Mouse (Mus musculus) splenic B cell, adult 2 months (primary cell): ENCODE results near the gene Donson.

Experiments
- DNase-seq: peaks from one replicate; pipeline ENCODE4 v3.0.0-alpha.2; 2011; ENCODE audit warnings: low read depth, low spot score
- H3K27me3 ChIP-seq: 2 replicates; pipeline ENCODE4 v1.6.1; 2012; ENCODE audit warnings: mild to moderate bottlenecking, low read length, moderate library complexity, mixed read lengths; ENCODE audit not compliant: control insufficient read depth, poor library complexity, insufficient read depth, severe bottlenecking
- H3K36me3 ChIP-seq: 2 replicates; pipeline ENCODE4 v1.6.1; 2012; ENCODE audit warnings: mild to moderate bottlenecking, low read length, moderate library complexity, mixed read lengths; ENCODE audit not compliant: control insufficient read depth, poor library complexity, insufficient read depth, severe bottlenecking

Gene Donson

DNA sequence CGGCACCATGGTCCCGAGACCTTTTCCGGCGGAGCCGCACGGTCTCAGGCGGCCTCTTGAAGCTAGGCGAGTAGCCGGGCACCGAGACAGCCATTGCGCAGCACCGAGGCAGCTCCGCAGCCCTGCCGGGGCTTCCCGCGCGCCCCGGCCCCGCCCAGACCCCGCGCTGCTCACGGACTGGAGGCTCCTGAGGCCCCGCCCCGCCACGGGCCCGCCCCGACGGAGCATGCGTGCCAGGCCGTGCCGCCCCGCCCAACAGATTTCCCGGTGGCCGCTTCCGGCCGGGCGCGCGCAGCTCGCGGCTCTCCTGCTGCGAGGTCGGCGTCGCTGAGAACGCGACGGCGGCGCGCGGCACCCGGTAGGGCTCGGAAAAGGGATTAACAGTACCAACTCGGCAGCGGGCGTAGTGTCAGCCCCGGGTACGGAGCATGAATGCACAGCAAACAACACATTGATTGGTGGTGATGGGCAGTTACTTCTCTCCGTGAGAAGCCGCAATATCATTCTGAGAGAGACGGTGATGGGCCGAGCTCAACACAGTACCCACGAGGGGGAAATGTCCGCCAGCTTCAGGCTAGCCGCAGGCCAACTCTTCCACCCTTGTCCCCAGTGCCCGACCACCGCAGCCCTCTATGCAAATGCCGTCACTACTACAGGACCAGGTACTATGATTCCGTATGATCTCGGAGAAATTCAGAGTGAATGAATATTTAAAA, at the start of gene Donson:
Gene Donson, minus strand, starts transcription at position 152 of the 716 bp plus-strand sequence.
- Histone ChIP-seq H3K36me3 (peaks cover 4% of the 10 kb centered on the region; the same call in 1 of the 2 replicates), H3K27me3 (no peaks in the 10 kb centered on the region)
- DNase-seq: peak; percentile 95

DNA sequence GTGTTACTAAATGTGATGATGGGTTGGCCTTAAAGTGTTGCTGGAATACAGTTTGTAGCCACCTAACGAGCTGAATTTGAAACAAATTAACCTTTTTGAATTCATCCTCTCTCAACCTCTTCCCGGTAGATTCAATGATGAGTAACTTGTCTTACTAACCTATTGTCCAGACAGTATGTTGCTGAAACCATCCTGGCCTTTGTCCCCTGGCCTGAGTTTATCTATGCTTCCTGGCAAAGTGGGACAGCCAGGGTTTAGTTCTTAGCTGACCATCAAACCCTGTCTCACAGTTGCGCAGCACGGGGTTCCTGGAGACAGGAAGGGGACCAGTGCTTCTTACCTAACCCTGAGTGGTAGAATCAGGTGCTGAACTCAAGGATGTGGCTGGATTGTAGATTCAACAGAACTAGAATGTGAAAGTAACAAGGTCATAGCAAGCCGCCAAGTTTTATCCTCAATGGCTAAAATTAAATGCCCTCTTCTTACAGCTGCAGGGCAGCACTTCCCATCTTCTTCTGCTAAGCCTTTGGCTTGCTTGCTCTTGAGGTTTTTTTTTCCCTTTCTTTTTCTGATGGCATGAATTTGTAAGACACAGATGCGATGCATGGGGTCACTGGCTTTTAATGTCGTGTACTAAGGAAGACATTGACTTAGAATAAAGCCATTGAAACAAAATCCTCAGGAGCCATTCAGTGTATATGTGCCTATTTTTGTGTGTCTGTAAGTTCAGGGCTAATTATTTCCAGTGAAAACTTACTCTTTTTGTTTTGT, 47.7 kb upstream of the Donson start:
- DNase-seq: no peak

DNA sequence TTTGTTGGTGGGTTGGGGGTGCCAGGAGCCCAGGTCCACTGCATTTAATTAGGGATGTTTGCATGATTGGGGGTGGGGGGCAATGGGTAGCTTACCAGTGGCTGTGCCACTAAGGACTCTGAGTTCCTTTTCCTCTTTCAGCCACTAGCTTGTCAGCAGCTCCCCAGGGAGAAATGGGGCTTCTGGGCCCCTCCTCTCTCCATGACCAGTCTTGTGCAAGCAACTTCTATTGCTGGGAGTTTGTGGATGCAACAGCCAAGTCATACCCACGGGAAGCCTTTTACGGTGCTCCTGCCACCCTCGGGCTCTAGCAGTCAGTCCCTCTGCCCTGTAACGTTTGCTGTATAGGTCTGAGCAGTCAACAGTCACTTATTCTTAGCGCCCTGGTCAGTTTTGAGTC, 46.2 kb upstream of the Donson start:
- no peaks in the 10 kb centered on the region for H3K27me3 ChIP-seq
- H3K36me3 ChIP-seq: no peaks in the 10 kb centered on the region
- peak; percentile 33 for DNase-seq

More for the DNA sequence above, 47.7 kb upstream of the Donson start:
- Histone ChIP-seq H3K27me3 (no peaks in the 10 kb centered on the region), H3K36me3 (no peaks in the 10 kb centered on the region)

DNA sequence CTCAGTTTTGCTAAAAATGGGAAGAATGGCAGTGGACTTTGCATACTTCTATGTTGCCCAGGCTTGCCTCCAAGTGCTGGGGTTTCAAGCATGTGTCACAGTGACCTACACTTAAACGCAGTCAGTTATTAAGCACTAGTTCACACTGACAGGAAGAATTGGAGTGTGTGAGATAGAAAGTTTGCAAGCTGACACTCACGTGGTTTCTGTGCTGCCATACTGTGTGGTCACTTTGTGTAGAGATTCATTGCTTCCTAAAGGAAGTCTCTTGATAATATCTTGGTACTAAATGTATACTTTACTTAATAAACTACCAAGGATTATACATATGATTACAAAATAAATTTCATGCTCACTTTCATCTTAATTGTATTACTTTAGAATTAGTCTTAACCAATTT, 44.2 kb upstream of the Donson start:
- Histone ChIP-seq H3K36me3 (no peaks in the 10 kb centered on the region), H3K27me3 (no peaks in the 10 kb centered on the region)
- DNase-seq: no peak

DNA sequence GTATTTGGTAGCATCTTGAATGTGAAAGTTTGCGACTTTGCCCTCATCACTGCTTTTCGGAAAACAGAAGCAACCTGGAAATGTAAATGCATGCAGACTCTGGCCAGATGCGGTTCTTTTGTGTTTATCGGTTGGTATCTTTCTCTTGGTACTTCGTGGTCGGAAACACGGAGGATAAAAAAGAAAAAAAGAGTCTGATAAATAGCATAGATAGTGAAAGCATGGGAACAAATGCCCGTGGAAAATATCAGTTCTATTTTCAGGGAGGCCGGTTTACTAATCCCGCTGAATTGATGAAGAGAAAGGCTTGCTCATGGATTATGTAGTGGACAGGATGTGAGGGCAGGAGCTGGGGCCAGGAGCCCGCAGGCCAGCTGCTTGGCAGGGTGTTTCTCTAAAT, 41.9 kb upstream of the Donson start:
- Histone ChIP-seq H3K27me3 (no peaks in the 10 kb centered on the region), H3K36me3 (no peaks in the 10 kb centered on the region)
- no peak for DNase-seq

DNA sequence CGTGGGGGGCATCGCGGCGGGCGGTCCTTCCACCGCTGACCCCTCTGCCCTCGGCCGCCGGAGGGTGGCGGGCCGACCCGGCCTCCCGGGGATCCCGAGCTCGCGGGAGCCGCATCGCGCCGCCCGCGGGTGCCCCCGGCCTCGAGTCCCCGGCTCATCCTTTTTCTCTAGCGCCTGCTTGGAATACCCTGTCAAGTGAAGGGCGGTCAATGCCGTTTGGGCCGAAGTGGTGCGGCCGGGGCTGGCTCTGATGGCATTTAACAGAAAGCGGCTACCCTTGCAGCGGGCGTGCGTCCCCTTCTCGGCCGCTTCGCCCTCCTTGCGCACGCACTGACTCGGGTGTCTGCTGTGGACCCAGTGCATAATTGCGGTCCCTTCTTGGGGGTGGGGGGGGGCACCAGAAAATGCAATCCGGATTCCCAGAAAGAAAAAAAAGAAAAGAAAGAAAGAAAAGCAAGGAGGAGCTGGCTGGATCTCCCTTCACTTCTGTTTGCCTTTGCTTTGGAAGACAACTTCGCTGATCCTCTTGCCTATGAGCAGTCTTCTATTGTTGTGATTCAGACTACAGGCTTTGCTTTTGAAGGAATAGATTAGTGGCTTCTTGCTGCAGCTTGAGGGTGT, 41.4 kb upstream of the Donson start:
- peak; percentile 34 for DNase-seq
- no peaks in the 10 kb centered on the region for H3K36me3 ChIP-seq
- H3K27me3 ChIP-seq: no peaks in the 10 kb centered on the region

DNA sequence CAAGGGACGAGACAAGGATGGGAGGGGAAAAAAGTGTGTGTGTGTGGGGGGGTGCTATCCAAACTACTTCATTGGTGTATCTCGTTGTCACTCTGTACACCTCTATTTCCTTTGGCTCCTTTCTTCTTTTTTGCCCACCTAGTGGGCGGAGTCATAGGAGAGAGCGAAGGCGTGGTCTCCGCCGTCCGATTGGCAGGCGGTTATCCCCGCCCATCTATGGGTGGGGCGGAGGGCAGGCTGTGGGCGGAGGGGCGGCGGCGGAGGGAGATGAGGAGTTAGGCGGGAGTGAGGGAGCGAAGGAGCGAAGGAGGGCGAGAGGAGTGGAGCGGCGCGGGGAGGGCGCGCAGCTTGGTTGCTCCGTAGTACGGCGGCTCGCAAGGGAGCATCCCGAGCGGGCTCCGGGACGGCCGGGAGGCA, 40.5 kb upstream of the Donson start, which contains the start of gene Itsn1:
Gene Itsn1, plus strand, starts transcription at position 216 of the 417 bp plus-strand sequence.
- Histone ChIP-seq H3K36me3 (no peaks in the 10 kb centered on the region), H3K27me3 (no peaks in the 10 kb centered on the region)
- DNase-seq: peak; percentile 99

DNA sequence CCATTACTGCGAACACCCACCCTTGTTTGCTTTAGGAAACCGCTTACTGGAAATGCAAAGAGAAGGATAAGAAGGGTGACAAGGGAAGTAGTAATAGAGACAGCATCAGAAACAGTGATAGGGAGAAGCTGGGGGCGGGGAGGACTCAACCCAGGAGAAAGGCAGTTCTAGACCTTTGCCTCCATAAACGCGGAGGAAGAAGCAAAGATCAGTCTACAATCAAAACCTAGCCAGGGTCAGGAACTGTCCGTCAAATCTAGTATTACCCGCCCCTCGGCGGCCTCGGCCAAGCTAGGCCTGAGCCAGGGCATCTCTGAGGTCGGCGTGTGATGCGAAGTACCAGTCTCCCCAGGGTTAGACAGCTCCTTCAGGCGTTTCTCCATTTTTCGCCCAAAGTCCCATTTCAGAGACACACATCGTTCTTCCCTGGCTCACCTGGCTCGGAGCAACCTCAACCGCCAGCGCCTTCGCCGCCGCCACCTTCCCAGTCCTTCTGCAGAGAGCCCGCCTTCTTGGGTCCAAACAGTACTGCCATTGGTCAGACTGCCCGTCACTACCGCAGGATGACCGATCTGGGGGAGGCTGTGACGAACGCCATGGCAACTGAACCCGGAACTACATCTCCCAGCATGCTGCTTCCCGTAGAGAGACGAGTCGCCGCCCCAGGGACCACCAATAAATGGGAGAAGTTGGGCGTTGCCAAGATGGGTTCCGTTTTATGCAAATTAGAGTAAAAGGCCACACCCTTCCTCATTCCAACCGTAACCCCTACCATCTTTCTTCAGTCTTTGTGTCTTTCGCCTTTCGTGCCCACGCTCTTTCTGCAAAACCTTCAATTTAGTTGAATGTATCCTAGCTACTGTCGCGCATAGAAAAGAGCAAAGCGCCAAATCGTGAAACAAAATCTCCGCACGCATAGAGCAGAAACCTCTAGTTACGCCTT, 39.8 kb upstream of the Donson start, which contains the start of gene Cryzl1:
Gene Cryzl1, minus strand, starts transcription at position 853 of the 943 bp plus-strand sequence.
- peak; percentile 99 for DNase-seq
- no peaks in the 10 kb centered on the region for H3K27me3 ChIP-seq

DNA sequence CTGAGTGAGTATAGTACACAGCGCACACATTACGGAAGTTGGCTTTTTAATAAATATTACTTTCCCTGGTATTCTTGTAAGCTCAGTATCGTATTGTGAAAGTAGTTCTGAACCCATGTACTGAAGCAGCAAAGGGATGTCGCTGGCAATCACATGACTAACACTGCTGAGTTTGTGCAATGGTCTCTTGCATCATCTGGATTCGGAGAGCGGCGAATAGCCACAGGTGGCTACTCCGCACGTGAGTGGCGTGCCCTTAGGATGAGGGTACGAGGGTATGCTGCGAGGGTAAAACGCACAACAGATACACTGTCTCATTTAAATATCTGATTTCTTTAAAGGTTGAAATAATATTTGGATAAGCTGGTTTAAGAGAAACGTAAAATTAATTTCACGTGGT, 38.9 kb upstream of the Donson start:
- no peaks in the 10 kb centered on the region for H3K27me3 ChIP-seq
- no peak for DNase-seq
- H3K36me3 ChIP-seq: no peaks in the 10 kb centered on the region

More for the DNA sequence above, 39.8 kb upstream of the Donson start, which contains the start of gene Cryzl1:
- H3K36me3 ChIP-seq: no peaks in the 10 kb centered on the region

DNA sequence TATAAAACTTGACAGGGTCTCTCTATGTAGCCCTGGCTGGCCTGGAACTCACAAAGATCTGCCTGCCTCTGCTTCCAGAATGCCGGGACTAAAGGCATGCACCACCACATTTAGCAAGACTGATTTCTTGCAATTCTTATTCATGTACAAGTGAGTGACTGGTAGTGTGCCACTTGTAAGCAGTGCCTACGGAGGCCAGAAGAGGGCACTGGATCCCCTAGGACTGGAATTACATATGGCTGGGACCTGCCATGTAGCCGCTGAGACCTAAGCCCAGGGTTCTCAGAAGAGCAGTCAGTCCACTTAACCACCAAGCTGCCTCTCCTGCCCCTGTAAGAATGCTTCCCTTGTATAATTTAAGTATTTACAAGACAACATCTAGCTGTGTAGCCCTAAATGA, 35.7 kb upstream of the Donson start:
- Histone ChIP-seq H3K36me3 (peaks cover 3% of the 10 kb centered on the region; the same call in 1 of the 2 replicates), H3K27me3 (no peaks in the 10 kb centered on the region)
- peak; percentile 78 for DNase-seq

DNA sequence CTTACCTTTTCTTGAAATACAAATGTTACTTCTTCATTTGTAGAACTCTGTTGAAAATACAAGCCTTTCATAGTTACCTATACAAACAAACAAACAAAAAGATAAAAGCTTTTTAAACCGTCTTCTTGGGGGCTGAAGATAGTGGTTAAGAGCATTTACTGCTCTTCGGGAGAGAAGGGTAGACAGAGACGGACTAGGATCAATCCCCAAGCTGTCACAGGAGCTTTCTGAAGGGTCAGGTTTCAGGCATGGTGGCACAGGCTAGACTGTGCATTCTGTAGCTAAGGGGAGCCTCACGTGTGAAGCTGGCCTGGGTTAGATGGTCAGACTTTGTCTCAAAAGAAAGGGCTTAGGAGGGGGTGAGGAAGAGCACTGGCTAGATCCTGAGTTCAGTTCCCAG, 28.8 kb upstream of the Donson start:
- peaks cover 5% of the 10 kb centered on the region for H3K36me3 ChIP-seq
- no peak for DNase-seq
- no peaks in the 10 kb centered on the region for H3K27me3 ChIP-seq

DNA sequence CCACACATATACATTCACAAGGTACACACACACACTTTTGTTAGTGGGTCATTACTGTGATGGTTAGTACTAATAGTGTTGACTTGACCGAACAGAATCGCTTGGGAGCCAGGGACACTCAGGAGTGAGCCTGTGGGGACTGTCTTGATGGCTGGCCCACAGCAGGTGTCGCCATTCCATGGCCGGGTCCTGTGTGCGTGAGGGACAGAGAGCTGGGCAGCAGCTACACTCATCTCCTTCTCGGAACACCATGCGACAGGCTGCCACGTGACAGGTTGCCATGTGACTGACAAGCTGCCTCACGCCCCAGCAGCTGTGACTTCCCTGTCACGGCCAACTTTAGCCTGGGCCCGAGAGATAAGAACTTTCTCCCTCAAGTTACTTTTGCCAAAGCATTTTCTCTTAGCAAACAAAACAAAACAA, 28.4 kb upstream of the Donson start:
- Histone ChIP-seq H3K27me3 (no peaks in the 10 kb centered on the region), H3K36me3 (peaks cover 5% of the 10 kb centered on the region)
- no peak for DNase-seq

DNA sequence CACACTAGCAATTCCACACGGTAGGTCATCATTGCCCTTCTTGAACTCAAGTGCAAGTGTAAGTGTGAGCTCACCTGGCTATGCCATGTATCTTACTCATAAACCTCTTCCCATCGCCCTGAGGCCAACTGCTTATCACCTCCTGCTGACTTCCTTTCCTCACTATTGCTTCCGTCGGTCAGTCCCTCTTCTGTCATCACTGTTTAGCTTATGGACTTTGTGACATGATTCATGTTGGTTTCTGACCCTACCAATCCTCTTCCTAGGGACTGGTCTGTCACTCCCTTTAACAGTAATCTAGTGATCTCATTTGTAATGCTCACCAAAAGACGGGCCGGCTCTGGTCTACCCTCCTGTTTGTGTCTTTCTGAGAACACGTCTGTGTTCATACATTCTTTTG, 21.7 kb upstream of the Donson start:
- Histone ChIP-seq H3K36me3 (peaks cover 8% of the 10 kb centered on the region), H3K27me3 (no peaks in the 10 kb centered on the region)
- no peak for DNase-seq
